In the genomic region with DNA sequence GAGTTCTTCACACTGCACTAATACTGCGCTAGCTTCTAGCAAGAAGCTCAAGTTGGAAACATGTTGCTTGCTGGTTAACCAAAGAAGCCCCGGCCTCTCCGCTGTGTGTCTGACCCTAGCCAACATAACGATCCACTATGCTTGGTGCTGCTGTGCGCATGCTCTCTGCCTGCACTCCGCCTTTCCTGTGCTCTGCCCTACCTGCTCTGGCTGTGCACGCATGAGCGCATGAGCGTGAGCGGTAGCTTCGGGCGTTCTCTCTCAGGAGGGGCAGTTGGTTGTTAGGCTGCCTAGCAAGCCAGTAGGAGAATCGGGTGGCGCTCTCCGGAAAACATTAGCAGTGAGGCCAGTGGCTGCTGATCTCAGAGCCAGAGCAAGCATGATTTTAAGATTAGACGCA, we compare ENCODE assay signal across 9 mouse cellular contexts. TPM values are rescaled to one million over a fixed set of nuclear protein-coding genes. Genes with fewer than 3 reads are reported as not detected.
DNase-seq lines count a peak whose midpoint lies in the region; ATAC-seq and TF ChIP-seq lines count a peak whose summit lies in the region.
"Had no signal": no experiment of that assay in that cellular context is flagged by ENCODE, and none has a peak within 500 bp of the region (broad histone marks: within the 10 kb centered on the region; RNA-seq: fewer than 3 reads in every experiment).

No protein-coding gene starts in this region.

- peak overlapping the region; percentile 5 for H3K4me2 ChIP-seq in hindbrain, embryonic 16.5 days (ENCODE audit: low read length)
- H3K4me2 ChIP-seq in intestine, postnatal 0 days (replicated peaks; ENCODE audit: low read depth): peak overlapping the region; percentile 13; the same call in 1 of the 2 replicates

- H3K4me3 ChIP-seq in hindbrain, embryonic 16.5 days (ENCODE audit: low read length): no peak overlapping the region
- H3K4me3 ChIP-seq in hindbrain, embryonic 10.5 days: no peak overlapping the region
- H3K4me3 ChIP-seq in intestine, postnatal 0 days (ENCODE audit: low read depth, low read length): no peak overlapping the region

- no peak overlapping the region for H3K9ac ChIP-seq in hindbrain, embryonic 16.5 days (ENCODE audit: low read depth, low read length)
- H3K9ac ChIP-seq in intestine, postnatal 0 days (ENCODE audit: low read depth, low read length): no peak overlapping the region

- no peak for TF ChIP-seq CTCF in intestine, postnatal 0 days (IDR thresholded peaks at IDR 0.05; ENCODE audit: low read depth)

- WGBS in hindbrain, embryonic 16.5 days: 72% methylated on average over 16 of the region's 16 CpGs
- 70% methylated on average over 16 of the region's 16 CpGs for WGBS in hindbrain, embryonic 10.5 days
- 69% methylated on average over 16 of the region's 16 CpGs for WGBS in intestine, postnatal 0 days

- ATAC-seq in hindbrain, embryonic 16.5 days: no peak
- ATAC-seq in intestine, postnatal 0 days: no peak
- ATAC-seq in megakaryocyte-erythroid progenitor cell, adult 5-6 weeks (replicated peaks; ENCODE audit: low FRiP score, low TSS enrichment, poor library complexity, severe bottlenecking): peak; percentile 58; the same call in 1 of the 2 replicates
- no peak for ATAC-seq in monocyte, adult 5-6 weeks (replicated peaks; ENCODE audit: insufficient number of reproducible peaks, low FRiP score, low TSS enrichment, poor library complexity, severe bottlenecking)

- H3K9me3 ChIP-seq in hindbrain, embryonic 16.5 days (ENCODE audit: control insufficient read depth, low read length): no peaks in the 10 kb centered on the region
- H3K9me3 ChIP-seq in hindbrain, embryonic 10.5 days: no peaks in the 10 kb centered on the region
- H3K9me3 ChIP-seq in intestine, postnatal 0 days (ENCODE audit: control insufficient read depth): no peaks in the 10 kb centered on the region

- no peak for DNase-seq in hindbrain, embryonic 10.5 days (ENCODE audit: low spot score)
- DNase-seq in ZHBTc4 (ENCODE audit: low read depth, low spot score): peak; percentile 95
- no peak for DNase-seq in left cerebral cortex, postnatal 25 days (ENCODE audit: low spot score in 2 of 2)
- DNase-seq: adrenal gland, postnatal 36 days; gastrocnemius, postnatal 25 days had no signal

- no peaks in the 10 kb centered on the region for H3K4me1 ChIP-seq in hindbrain, embryonic 16.5 days (ENCODE audit: control insufficient read depth, insufficient read depth, low read depth, low read length)
- peaks cover 4% of the 10 kb centered on the region; the same call in 1 of the 2 replicates for H3K4me1 ChIP-seq in hindbrain, embryonic 10.5 days (replicated peaks)
- 0 out of 2 replicates have a peak, but pooled peaks cover 3% of the 10 kb centered on the region for H3K4me1 ChIP-seq in intestine, postnatal 0 days (replicated peaks; ENCODE audit: control insufficient read depth, insufficient read depth, low read length)

- H3K27me3 ChIP-seq in hindbrain, embryonic 16.5 days (replicated peaks; ENCODE audit: control insufficient read depth, insufficient read depth, low read length): no peaks in the 10 kb centered on the region
- H3K27me3 ChIP-seq in hindbrain, embryonic 10.5 days (ENCODE audit: insufficient read depth, poor library complexity, severe bottlenecking): no peaks in the 10 kb centered on the region
- no peaks in the 10 kb centered on the region for H3K27me3 ChIP-seq in intestine, postnatal 0 days (replicated peaks; ENCODE audit: control insufficient read depth, insufficient read depth, low read length)

- H3K27ac ChIP-seq in hindbrain, embryonic 16.5 days (ENCODE audit: low read depth, low read length): no peak overlapping the region
- H3K27ac ChIP-seq in hindbrain, embryonic 10.5 days: no peak overlapping the region
- no peak overlapping the region for H3K27ac ChIP-seq in intestine, postnatal 0 days (ENCODE audit: low read depth, low read length)

- H3K36me3 ChIP-seq in hindbrain, embryonic 16.5 days (ENCODE audit: control insufficient read depth, insufficient read depth, low read length): no peaks in the 10 kb centered on the region
- no peaks in the 10 kb centered on the region for H3K36me3 ChIP-seq in hindbrain, embryonic 10.5 days
- no peaks in the 10 kb centered on the region for H3K36me3 ChIP-seq in intestine, postnatal 0 days (ENCODE audit: control insufficient read depth, insufficient read depth)

- intact Hi-C loops in left cerebral cortex, postnatal 25 days (cut with DNase I): loop anchor here (5.0 kb wide), 1 partner anchor 447 kb away; no protein-coding TSS in a partner anchor

RNA-seq across cellular contexts. Expression of a gene that starts 5.5 kb away (rescaled TPM):
- 82.9 and 83.3 TPM in 2 replicates for polyA plus RNA-seq in hindbrain, embryonic 16.5 days (2015; fragmentation: Nextera tagmentation; extraction: Ambion mirVana)
- polyA plus RNA-seq in hindbrain, embryonic 10.5 days (2016; fragmentation: Nextera tagmentation; extraction: Ambion mirVana): 112 and 114 TPM in 2 replicates
- 41.6 and 43.5 TPM in 2 replicates for polyA plus RNA-seq in intestine, postnatal 0 days (2015; fragmentation: Nextera tagmentation; extraction: Ambion mirVana)
- total RNA-seq in megakaryocyte-erythroid progenitor cell, adult 5-6 weeks (2014; fragmentation: Nextera tagmentation): 65.0 and 70.8 TPM in 2 replicates
- 113 and 125 TPM in 2 replicates for total RNA-seq in megakaryocyte-erythroid progenitor cell, adult 5-6 weeks (2017)
- total RNA-seq in monocyte, adult 5-6 weeks (2017): 75.3 to 119 TPM (median 109 TPM) in 3 replicates
- total RNA-seq in left cerebral cortex, postnatal 25 days (2021): 10 to 100 TPM; 53.5 to 56.4 TPM

RNA-seq across cellular contexts. Expression of a gene that starts 8.7 kb away (rescaled TPM):
- polyA plus RNA-seq in hindbrain, embryonic 16.5 days (2015; fragmentation: Nextera tagmentation; extraction: Ambion mirVana): not detected in 2 replicates
- polyA plus RNA-seq in hindbrain, embryonic 10.5 days (2016; fragmentation: Nextera tagmentation; extraction: Ambion mirVana): not detected in 2 replicates
- not detected in 2 replicates for polyA plus RNA-seq in intestine, postnatal 0 days (2015; fragmentation: Nextera tagmentation; extraction: Ambion mirVana)
- not detected in 2 replicates for total RNA-seq in megakaryocyte-erythroid progenitor cell, adult 5-6 weeks (2014; fragmentation: Nextera tagmentation)
- total RNA-seq in megakaryocyte-erythroid progenitor cell, adult 5-6 weeks (2017): not detected in 2 replicates
- total RNA-seq in monocyte, adult 5-6 weeks (2017): not detected in 3 replicates
- not detected for total RNA-seq in left cerebral cortex, postnatal 25 days (2021)
- total RNA-seq: adrenal gland, postnatal 36 days; gastrocnemius, postnatal 25 days had no signal

RNA-seq across cellular contexts. Expression of a gene that starts 52.3 kb away (rescaled TPM):
- polyA plus RNA-seq in hindbrain, embryonic 16.5 days (2015; fragmentation: Nextera tagmentation; extraction: Ambion mirVana): 21.3 and 26.0 TPM in 2 replicates
- 8.7 and 16.7 TPM in 2 replicates for polyA plus RNA-seq in hindbrain, embryonic 10.5 days (2016; fragmentation: Nextera tagmentation; extraction: Ambion mirVana)
- 43.9 and 47.9 TPM in 2 replicates for polyA plus RNA-seq in intestine, postnatal 0 days (2015; fragmentation: Nextera tagmentation; extraction: Ambion mirVana)
- total RNA-seq in megakaryocyte-erythroid progenitor cell, adult 5-6 weeks (2014; fragmentation: Nextera tagmentation): 0.92 and 84.9 TPM in 2 replicates
- total RNA-seq in megakaryocyte-erythroid progenitor cell, adult 5-6 weeks (2017): 45.1 and 63.4 TPM in 2 replicates
- 6,968 to 13,798 TPM (median 13,210 TPM) in 3 replicates for total RNA-seq in monocyte, adult 5-6 weeks (2017)
- 10 to 100 TPM; 10.9 to 11.4 TPM for total RNA-seq in left cerebral cortex, postnatal 25 days (2021)

Comparison
In these comparisons a context has a peak if more than half of its experiments do, and no peak if none do; other contexts are left out.
1. RNA of a gene that starts 52.3 kb away (total RNA-seq): 6,968 to 13,798 TPM in monocyte, adult 5-6 weeks; 0.92 to 84.9 TPM in megakaryocyte-erythroid progenitor cell, adult 5-6 weeks and 10.9 to 11.4 TPM in left cerebral cortex, postnatal 25 days; every median in the first group is over 10 times any median in the second.